Mouse (Mus musculus) myocyte (in vitro differentiated cells): ENCODE measurements around the gene Prpf4. TPM values are rescaled to one million over a fixed set of nuclear protein-coding genes. Genes with fewer than 3 reads are reported as not detected.
A peak's percentile ranks its signal among the peaks of the same experiment; 100 is the strongest.

ENCODE experiments used
- H3K27me3 ChIP-seq: one replicate; pipeline ENCODE4 v1.6.1; 2011; ENCODE audit not compliant: control insufficient read depth, insufficient read depth, insufficient read length
- H3K36me3 ChIP-seq: one replicate; pipeline ENCODE4 v1.6.1; 2011; ENCODE audit not compliant: control insufficient read depth, insufficient read depth
- H3K4me2 ChIP-seq: one replicate; pipeline ENCODE4 v1.6.1; 2011; ENCODE audit warnings: low read depth, control low read depth
- H3K4me3 ChIP-seq: one replicate; pipeline ENCODE4 v1.5.1; 2011; ENCODE audit warnings: mild to moderate bottlenecking, control low read depth, moderate library complexity
- H3K79me2 ChIP-seq: one replicate; pipeline ENCODE4 v1.6.1; 2011; ENCODE audit not compliant: control insufficient read depth, insufficient read depth
- H3ac ChIP-seq: one replicate; pipeline ENCODE4 v1.6.1; 2011; ENCODE audit not compliant: control insufficient read depth, insufficient read length
- CEBPB ChIP-seq: IDR thresholded peaks from 2 replicates; pipeline ENCODE4 v1.6.1; 2011; ENCODE audit warnings: mild to moderate bottlenecking, moderate library complexity; ENCODE audit not compliant: poor library complexity, insufficient read depth, severe bottlenecking
- E2F4 ChIP-seq: IDR thresholded peaks from one replicate; pipeline ENCODE4 v1.6.1; 2011; ENCODE audit warnings: mild to moderate bottlenecking, control low read depth, moderate library complexity; ENCODE audit not compliant: insufficient read depth
- MAX ChIP-seq: IDR thresholded peaks from one replicate; pipeline ENCODE4 v1.6.1; 2011; ENCODE audit warnings: low read depth, mild to moderate bottlenecking, control low read depth
- MYOD1 ChIP-seq, 3 experiments: IDR thresholded peaks; one replicate each; pipeline ENCODE4 v1.6.1; 2011; ENCODE audit warnings: control low read depth in 2 of 3, low read depth in 2 of 3, mild to moderate bottlenecking in 2 of 3, moderate library complexity in 1 of 3; ENCODE audit not compliant: insufficient read length in 2 of 3, control insufficient read depth in 1 of 3
- MYOG ChIP-seq, 3 experiments: IDR thresholded peaks; one replicate each; pipeline ENCODE4 v1.6.1; 2011; ENCODE audit warnings: control low read depth in 2 of 3, low read depth in 2 of 3, mild to moderate bottlenecking in 2 of 3; ENCODE audit not compliant: insufficient read length in 2 of 3, control insufficient read depth in 1 of 3, insufficient read depth in 1 of 3
- POLR2A ChIP-seq: IDR thresholded peaks from one replicate; pipeline ENCODE4 v1.6.1; 2011; ENCODE audit warnings: low read depth, mild to moderate bottlenecking, control low read depth, moderate library complexity; ENCODE audit not compliant: insufficient read length
- POLR2AphosphoS2 ChIP-seq: IDR thresholded peaks from one replicate; pipeline ENCODE4 v1.6.1; 2011; ENCODE audit warnings: low read depth, control low read depth; ENCODE audit not compliant: insufficient read length
- REST ChIP-seq: IDR thresholded peaks from one replicate; pipeline ENCODE4 v1.6.1; 2011; ENCODE audit warnings: mild to moderate bottlenecking, control low read depth, moderate library complexity; ENCODE audit not compliant: insufficient read depth, insufficient read length
- SRF ChIP-seq: IDR thresholded peaks from one replicate; pipeline ENCODE4 v1.6.1; 2011; ENCODE audit warnings: low read depth; ENCODE audit not compliant: control insufficient read depth, insufficient read length
- TCF12 ChIP-seq: IDR thresholded peaks from one replicate; pipeline ENCODE4 v1.6.1; 2011; ENCODE audit warnings: mild to moderate bottlenecking, control low read depth; ENCODE audit not compliant: poor library complexity, insufficient read depth, severe bottlenecking
- TCF3 ChIP-seq: IDR thresholded peaks from one replicate; pipeline ENCODE4 v1.6.1; 2011; ENCODE audit warnings: low read depth, control low read depth; ENCODE audit not compliant: insufficient read length
- USF1 ChIP-seq: IDR thresholded peaks from one replicate; pipeline ENCODE4 v1.6.1; 2011; ENCODE audit warnings: low read depth, mild to moderate bottlenecking, control low read depth, moderate library complexity
- polyA plus RNA-seq: library from polyadenylated mRNA; unstranded; fragments of >200 nt; fragmentation: generic; extraction: Trizol; gene quantifications from one replicate; pipeline ENCODE4 v1.2.1, GENCODE M21; 2012; ENCODE audit warnings: missing spikeins

Prpf4 gene
- polyA plus RNA-seq, 1 experiment: 6.0 TPM

GRCm38 (mm10) chr4:62427978-62428758 is 19.6 kb downstream of the Prpf4 start:
- Histone ChIP-seq H3K36me3 (peaks cover 14% of the 10 kb centered on the region), H3K4me2 (no peak overlapping the region), H3ac (no peak overlapping the region), H3K79me2 (no peaks in the 10 kb centered on the region), H3K27me3 (no peaks in the 10 kb centered on the region), H3K4me3 (no peak overlapping the region)
- TF ChIP-seq POLR2AphosphoS2: peak; percentile 10
- TF ChIP-seq MYOD1 (IDR thresholded peaks at IDR 0.05; ENCODE audit: control insufficient read depth in 1 of 3, insufficient read length in 2 of 3, low read depth in 2 of 3): no peak

GRCm38 (mm10) chr4:62429616-62430015 is 21.0 kb downstream of the Prpf4 start:
- H3K4me3 ChIP-seq: no peak overlapping the region
- peaks cover 5% of the 10 kb centered on the region for H3K36me3 ChIP-seq
- no peak overlapping the region for H3K4me2 ChIP-seq
- TF ChIP-seq TCF3: no peak
- no peak for TF ChIP-seq POLR2AphosphoS2
- no peak for TF ChIP-seq SRF
- TF ChIP-seq MYOD1 (IDR thresholded peaks at IDR 0.05; ENCODE audit: control insufficient read depth in 1 of 3, insufficient read length in 2 of 3, low read depth in 2 of 3): no peak
- no peak for TF ChIP-seq POLR2A
- TF ChIP-seq USF1: no peak
- TF ChIP-seq TCF12: no peak
- TF ChIP-seq MYOG (IDR thresholded peaks at IDR 0.05; ENCODE audit: control insufficient read depth in 1 of 3, insufficient read depth in 1 of 3, insufficient read length in 2 of 3, low read depth in 2 of 3): no peak
- TF ChIP-seq CEBPB: no peak
- no peak for TF ChIP-seq E2F4
- TF ChIP-seq REST: no peak
- TF ChIP-seq MAX: no peak
- no peak overlapping the region for H3ac ChIP-seq
- no peaks in the 10 kb centered on the region for H3K27me3 ChIP-seq
- H3K79me2 ChIP-seq: no peaks in the 10 kb centered on the region

GRCm38 (mm10) chr4:62430678-62431077 is 22.1 kb downstream of the Prpf4 start:
- Histone ChIP-seq H3K27me3 (no peaks in the 10 kb centered on the region), H3K79me2 (no peaks in the 10 kb centered on the region), H3K4me2 (no peak overlapping the region), H3ac (no peak overlapping the region), H3K36me3 (no peaks in the 10 kb centered on the region), H3K4me3 (no peak overlapping the region)
- TF ChIP-seq CEBPB (no peak), MAX (no peak), E2F4 (no peak), TCF12 (no peak), REST (no peak), SRF (no peak), MYOG (IDR thresholded peaks at IDR 0.05; ENCODE audit: control insufficient read depth in 1 of 3, insufficient read depth in 1 of 3, insufficient read length in 2 of 3, low read depth in 2 of 3) (no peak), POLR2A (no peak), TCF3 (no peak), USF1 (no peak), MYOD1 (IDR thresholded peaks at IDR 0.05; ENCODE audit: control insufficient read depth in 1 of 3, insufficient read length in 2 of 3, low read depth in 2 of 3) (no peak), POLR2AphosphoS2 (no peak)

- Histone ChIP-seq H3K4me2 (no peak overlapping the region), H3K27me3 (no peaks in the 10 kb centered on the region), H3K36me3 (no peaks in the 10 kb centered on the region), H3ac (no peak overlapping the region), H3K4me3 (no peak overlapping the region), H3K79me2 (no peaks in the 10 kb centered on the region)
- TF ChIP-seq POLR2AphosphoS2 (no peak), MYOG (IDR thresholded peaks at IDR 0.05; ENCODE audit: control insufficient read depth in 1 of 3, insufficient read depth in 1 of 3, insufficient read length in 2 of 3, low read depth in 2 of 3) (no peak), MYOD1 (IDR thresholded peaks at IDR 0.05; ENCODE audit: control insufficient read depth in 1 of 3, insufficient read length in 2 of 3, low read depth in 2 of 3) (no peak), TCF3 (no peak), SRF (no peak), USF1 (no peak), E2F4 (no peak), MAX (no peak), CEBPB (no peak), REST (no peak), TCF12 (no peak), POLR2A (no peak)
Observed at GRCm38 (mm10) chr4:62431522-62431921, 22.9 kb downstream of the Prpf4 start.
